Mouse (Mus musculus) cerebellum, postnatal 10 days (tissue): ENCODE measurements around the gene Grin2d.

Experiments
- DNase-seq, 2 experiments: peaks; one replicate each; pipeline ENCODE4 v3.0.0; 2021; ENCODE audit warnings: mixed read lengths in 2 of 2

Gene Grin2d

DNA sequence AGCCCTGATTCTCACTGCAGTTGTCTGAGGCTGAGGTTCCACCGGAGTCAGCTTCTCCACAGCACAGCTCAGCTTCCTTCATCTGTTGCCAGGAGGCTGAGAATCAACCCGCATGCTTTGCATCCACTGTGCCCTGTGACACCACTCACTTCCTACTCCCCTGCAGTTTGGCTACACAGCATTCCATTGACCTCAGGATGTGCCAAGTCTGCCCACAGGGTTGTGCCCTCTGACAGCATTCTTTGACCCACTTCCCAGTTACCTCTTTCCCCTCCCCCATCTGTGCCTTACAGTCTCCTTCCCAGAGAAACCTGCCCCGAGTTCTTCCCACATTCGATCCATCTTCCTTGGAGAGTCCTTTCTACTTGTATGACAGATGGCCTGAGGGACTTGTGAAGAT is 95.9 kb downstream of the Grin2d start:
- DNase-seq: no peak
